Mouse (Mus musculus): ENCODE results near the gene Alox8.

The Alox8 gene

GRCm38 (mm10) chr11:69197743-69198142 is at the start of gene Alox8:
Gene Alox8, minus strand, starts transcription at chr11:69197843.
- DNase-seq (ENCODE audit: low spot score in 2 of 2) = no peak

GRCm38 (mm10) chr11:69245643-69246042 is 48.0 kb upstream of the Alox8 start:
- no peak for DNase-seq (ENCODE audit: low spot score in 2 of 2)

- DNase-seq (ENCODE audit: low spot score in 2 of 2) = no peak
Observed at GRCm38 (mm10) chr11:69244911-69245310, 47.3 kb upstream of the Alox8 start.

- DNase-seq (ENCODE audit: low spot score in 2 of 2) = no peak
Observed at GRCm38 (mm10) chr11:69236926-69237260, 39.2 kb upstream of the Alox8 start, which contains the start of gene Gucy2e. Gene Gucy2e, minus strand, starts transcription at chr11:69237036.

GRCm38 (mm10) chr11:69236061-69236925 is 38.6 kb upstream of the Alox8 start:
- no peak for DNase-seq (ENCODE audit: low spot score in 2 of 2)

GRCm38 (mm10) chr11:69235285-69236060 is 37.8 kb upstream of the Alox8 start:
- peak; percentile 29 to 44 for DNase-seq (ENCODE audit: low spot score in 2 of 2)

GRCm38 (mm10) chr11:69233141-69233540 is 35.5 kb upstream of the Alox8 start:
- DNase-seq (ENCODE audit: low spot score in 2 of 2) = no peak

GRCm38 (mm10) chr11:69230420-69230819 is 32.8 kb upstream of the Alox8 start:
- no peak for DNase-seq (ENCODE audit: low spot score in 2 of 2)

- no peak for DNase-seq (ENCODE audit: low spot score in 2 of 2)
Observed at GRCm38 (mm10) chr11:69225715-69226114, 28.1 kb upstream of the Alox8 start.

GRCm38 (mm10) chr11:69223101-69223500 is 25.5 kb upstream of the Alox8 start:
- no peak for DNase-seq (ENCODE audit: low spot score in 2 of 2)

GRCm38 (mm10) chr11:69221070-69221469 is 23.4 kb upstream of the Alox8 start:
- no peak for DNase-seq (ENCODE audit: low spot score in 2 of 2)

- no peak for DNase-seq (ENCODE audit: low spot score in 2 of 2)
Observed at GRCm38 (mm10) chr11:69218661-69219060, 21.0 kb upstream of the Alox8 start.

GRCm38 (mm10) chr11:69217411-69217810 is 19.8 kb upstream of the Alox8 start:
- DNase-seq (ENCODE audit: low spot score in 2 of 2) = no peak

GRCm38 (mm10) chr11:69211431-69211830 is 13.8 kb upstream of the Alox8 start:
- DNase-seq (ENCODE audit: low spot score in 2 of 2) = no peak

GRCm38 (mm10) chr11:69202469-69203230 is 5.0 kb upstream of the Alox8 start:
- DNase-seq (ENCODE audit: low spot score in 2 of 2) = no peak

GRCm38 (mm10) chr11:69200231-69200630 is 2.6 kb upstream of the Alox8 start:
- DNase-seq (ENCODE audit: low spot score in 2 of 2) = no peak

GRCm38 (mm10) chr11:69199251-69199650 is 1.6 kb upstream of the Alox8 start:
- DNase-seq (ENCODE audit: low spot score in 2 of 2) = no peak

- no peak for DNase-seq (ENCODE audit: low spot score in 2 of 2)
Observed at GRCm38 (mm10) chr11:69197194-69197593, 449 bp downstream of the Alox8 start.

GRCm38 (mm10) chr11:69196766-69197165 is 877 bp downstream of the Alox8 start:
- no peak for DNase-seq (ENCODE audit: low spot score in 2 of 2)

GRCm38 (mm10) chr11:69192840-69193239 is 4.8 kb downstream of the Alox8 start:
- no peak for DNase-seq (ENCODE audit: low spot score in 2 of 2)

- DNase-seq (ENCODE audit: low spot score in 2 of 2) = no peak
Observed at GRCm38 (mm10) chr11:69185936-69186335, 11.7 kb downstream of the Alox8 start.

GRCm38 (mm10) chr11:69185031-69185430 is 12.6 kb downstream of the Alox8 start:
- no peak for DNase-seq (ENCODE audit: low spot score in 2 of 2)
